Mouse (Mus musculus) heart, adult 2 months (tissue): ENCODE results near the gene Ckm.

Experiments
- EP300 ChIP-seq: fragments of 200-500 bp; IDR thresholded peaks from 2 replicates; pipeline ENCODE4 v1.6.1; 2011; ENCODE audit warnings: low read depth, low read length, control low read depth; ENCODE audit not compliant: insufficient read depth
- POLR2A ChIP-seq: fragments of 200-500 bp; IDR thresholded peaks from 2 replicates; pipeline ENCODE4 v1.6.1; 2011; ENCODE audit warnings: mild to moderate bottlenecking, low read depth, low read length, control low read depth; ENCODE audit not compliant: insufficient read depth

- peak; percentile 44; the same call in 1 of the 2 replicates for TF ChIP-seq POLR2A
- TF ChIP-seq EP300, result 0 out of 2 replicates have a peak, but pooled peaks have one; percentile 60
Observed at GRCm38 (mm10) chr7:19360944-19361343, 43.6 kb upstream of the Ckm start.
